Mouse (Mus musculus) kidney, postnatal 36 days (tissue): ENCODE data around the gene Shb.

Experiments used
- DNase-seq, 2 experiments: peaks; one replicate each; pipeline ENCODE4 v3.0.0; 2021 to 2022; ENCODE audit warnings: mixed read lengths in 2 of 2

Shb gene

GRCm38 (mm10) chr4:45532375-45532774 lies at the start of gene Shb:
Gene Shb, minus strand, starts transcription at chr4:45532470.
- peak; percentile 95 to 97 for DNase-seq

DNA sequence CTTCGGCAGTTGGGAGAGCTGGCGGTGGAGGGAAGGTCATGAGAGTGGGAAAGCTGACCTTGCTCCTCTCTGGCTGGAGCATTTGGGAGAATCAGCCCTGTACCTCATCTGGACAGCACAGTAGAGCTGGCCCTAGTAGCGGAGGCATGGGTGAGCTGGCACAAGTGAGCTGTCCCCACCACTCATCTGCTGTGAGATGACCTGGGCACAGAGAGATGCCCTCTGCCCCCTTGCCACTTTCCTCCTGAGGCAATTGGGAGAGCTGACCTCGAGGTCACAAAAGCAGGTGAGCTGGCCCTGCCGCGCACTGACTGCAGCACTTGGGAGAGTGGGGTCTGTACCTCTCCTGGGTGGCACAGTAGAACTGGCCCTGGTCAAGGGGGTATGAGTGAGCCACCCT lies 48.8 kb upstream of the Shb start:
- no peak for DNase-seq

GRCm38 (mm10) chr4:45578554-45579370 lies 46.5 kb upstream of the Shb start:
- peak; percentile 70 to 85 for DNase-seq

DNA sequence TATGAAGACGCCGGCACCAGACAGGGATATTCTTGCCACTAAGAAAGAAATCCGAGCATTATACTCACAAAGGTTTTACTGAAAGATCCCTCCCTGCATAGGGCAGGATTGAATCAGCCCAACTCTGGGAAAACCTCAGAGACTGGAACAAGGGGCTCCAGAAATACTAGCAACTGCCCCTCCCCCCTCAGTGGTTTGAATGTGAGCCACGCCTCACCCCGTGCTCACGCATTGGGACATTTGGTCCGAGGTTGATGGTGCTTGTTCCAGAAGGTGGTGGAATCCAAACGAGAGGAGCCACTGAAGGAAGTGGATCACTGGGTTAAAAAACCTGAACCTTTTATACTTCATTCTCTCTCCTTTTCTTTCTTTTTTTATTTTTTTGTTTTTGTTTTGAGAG lies 45.4 kb upstream of the Shb start:
- DNase-seq: no peak

DNA sequence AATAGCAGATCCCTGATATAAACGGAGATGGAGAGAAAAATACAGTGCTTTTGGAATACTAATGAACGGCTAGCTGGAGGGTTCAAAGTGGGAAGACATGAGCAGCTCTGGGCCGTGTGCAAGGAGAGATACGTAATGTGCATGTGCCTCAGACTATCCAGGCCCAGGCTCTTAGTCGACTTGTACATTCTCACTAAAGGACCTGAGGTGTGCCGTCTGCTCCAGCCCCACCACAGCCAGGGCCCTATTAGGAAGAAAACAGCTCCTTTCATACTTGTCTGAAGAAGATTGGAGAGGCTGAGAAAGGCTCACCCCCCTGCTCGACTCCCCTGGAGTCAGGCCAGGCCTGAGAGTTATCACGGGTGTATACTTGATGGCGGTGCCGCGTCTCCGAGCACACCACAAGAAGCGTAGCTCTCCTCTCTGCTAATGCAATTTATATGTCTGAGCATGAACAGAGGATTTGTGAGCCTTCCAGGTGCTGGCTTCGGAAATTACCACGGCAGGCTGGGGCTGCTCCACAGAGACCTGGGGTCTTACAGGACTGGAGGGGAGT lies 42.4 kb upstream of the Shb start:
- no peak for DNase-seq

GRCm38 (mm10) chr4:45569521-45569920 lies 37.3 kb upstream of the Shb start:
- DNase-seq: no peak

DNA sequence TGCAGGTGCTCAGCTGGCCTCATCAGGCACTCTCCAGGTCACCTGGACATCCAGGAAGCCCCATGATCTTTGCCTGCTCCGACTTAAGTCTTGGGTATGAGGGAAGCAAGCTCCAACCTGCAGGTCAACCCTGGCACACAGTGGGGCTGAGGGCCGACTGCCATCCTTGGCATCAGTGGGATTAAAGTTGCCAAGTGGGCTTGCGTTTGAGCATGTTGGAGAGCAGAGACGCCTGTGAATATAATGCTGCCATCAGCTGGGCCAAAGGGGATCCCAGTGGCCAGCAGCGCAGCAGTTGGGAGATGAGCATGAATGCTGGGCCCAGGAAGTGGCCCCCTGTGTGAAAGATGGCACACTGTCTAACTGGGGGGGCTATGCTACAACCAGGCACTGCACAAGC lies 25.9 kb upstream of the Shb start:
- DNase-seq: no peak

DNA sequence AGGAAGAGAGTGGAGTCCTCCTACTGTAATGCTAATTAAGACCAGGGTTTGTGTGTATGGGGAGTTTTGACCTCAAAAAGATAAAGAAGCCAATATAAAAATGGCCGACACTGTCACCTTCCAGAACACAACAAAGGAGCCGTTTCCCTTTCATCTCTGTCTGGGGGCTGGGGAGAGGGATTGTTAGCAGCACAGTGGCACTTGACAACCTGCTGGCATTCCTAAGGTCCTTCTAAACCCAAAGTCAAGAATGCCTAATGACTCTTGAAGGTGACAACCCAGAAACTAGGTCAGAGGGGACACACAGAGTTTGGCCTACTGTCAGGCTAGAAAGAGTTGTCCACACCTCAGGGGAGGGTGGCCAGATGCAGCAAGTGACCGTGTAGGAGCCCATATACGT lies 20.3 kb upstream of the Shb start:
- DNase-seq: no peak

DNA sequence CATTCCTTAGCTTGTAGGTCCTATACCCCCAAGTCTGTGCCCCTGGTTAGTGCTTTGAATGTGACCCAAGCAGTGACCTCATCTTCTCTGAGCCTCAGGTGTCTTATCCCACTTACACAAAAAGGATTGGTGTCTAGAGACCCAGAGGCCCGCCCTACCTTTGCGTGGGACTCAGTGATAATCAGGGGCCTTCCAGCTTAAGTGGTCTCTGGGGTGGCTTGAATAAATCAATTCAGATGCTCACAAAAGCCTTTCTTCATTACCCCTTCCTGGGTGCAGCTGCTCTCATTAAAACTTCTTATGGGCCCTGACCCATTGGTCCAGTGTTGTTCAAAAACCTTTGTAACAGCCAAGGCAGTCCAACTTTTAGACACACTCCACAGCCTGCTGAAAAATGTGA lies 18.7 kb upstream of the Shb start:
- no peak for DNase-seq

GRCm38 (mm10) chr4:45549514-45549913 lies 17.2 kb upstream of the Shb start:
- peak; percentile 59 to 82 for DNase-seq

- no peak for DNase-seq
These were observed 13.6 kb upstream of the Shb start for GRCm38 (mm10) chr4:45545851-45546250.

DNA sequence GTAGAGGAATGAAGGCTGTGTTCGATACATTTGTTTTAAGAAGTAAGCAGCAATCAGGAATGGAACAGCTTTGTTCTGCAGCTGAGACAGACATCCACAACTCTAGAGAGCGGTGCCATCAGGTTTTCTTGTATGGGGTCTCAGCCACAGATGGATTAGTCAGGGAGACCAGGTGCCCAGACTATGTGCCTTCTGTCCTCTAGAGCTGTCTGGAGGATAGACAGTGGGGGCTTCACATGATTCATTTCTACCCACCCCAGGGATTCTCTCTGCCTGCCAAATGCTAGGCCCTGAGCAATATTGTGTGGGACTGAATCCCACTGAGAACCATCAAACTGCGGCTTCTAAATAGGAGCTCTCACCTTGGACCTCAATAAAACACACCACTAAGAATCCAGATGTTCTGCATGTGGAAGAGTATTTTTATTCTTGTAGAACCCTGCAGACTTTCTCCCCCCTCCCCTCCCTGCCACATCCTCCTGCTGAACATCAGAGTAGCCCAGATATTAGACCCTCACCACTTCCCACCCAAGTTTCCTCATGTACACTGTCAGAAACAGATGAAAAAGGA lies 11.3 kb upstream of the Shb start:
- no peak for DNase-seq

DNA sequence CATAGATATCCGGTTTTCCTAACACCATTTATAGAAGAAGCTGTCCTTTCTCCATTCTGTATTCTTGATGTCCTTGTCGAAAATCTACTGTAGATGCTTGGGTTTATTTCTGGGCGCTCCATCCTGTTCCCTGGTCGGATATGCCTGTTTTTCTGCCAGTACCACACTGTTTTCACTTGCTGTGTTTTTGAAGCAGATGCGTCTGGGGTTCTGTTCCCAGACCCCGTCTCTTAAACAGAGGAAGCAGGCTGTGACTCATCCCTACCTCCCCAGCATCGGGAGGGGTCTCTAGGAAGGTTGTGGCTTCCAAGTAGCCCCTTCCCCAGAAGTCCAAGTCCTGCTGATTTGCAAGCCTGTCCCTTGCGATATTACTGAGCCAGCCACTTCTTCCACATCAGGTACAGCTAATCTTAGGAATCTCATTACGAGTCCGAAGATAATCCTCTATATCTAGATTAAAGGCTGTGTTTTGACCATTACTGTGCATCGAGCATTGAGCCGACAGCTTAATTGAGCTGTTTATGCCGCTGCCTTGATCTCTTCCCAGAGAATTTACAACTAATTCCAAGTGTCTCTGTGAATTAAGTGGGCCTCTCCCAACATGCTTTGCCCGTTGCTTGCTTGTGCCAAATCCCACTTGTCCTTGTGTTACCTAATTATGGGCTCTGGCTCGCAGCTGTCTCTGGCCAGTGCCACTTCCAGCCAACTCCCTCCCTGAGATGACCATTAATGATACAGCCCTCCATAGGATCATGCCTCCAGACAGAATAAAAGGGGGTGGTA lies 8.1 kb upstream of the Shb start:
- no peak for DNase-seq

DNA sequence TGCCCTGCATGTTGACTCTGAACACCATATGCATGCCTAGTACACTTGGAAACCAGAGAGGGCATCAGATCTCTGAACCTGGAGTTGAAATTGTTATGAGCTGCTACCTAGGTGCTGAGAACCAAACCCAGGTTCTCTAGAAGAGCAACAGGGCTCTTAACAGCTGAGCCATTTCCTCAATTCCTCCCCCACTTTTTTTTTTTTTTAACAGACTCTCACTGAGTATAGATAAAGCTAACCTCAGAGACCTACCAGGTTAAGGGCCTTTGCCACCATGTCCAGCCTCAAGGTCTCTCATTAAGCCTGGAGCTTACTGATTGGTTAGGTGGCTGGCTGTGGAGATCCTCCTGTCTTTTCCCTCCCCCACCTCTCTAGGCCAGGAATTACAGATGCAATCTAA lies 6.9 kb upstream of the Shb start:
- no peak for DNase-seq

- DNase-seq: no peak
These were observed 1.2 kb upstream of the Shb start for GRCm38 (mm10) chr4:45533436-45533940.

- DNase-seq: peak; percentile 96 to 97
These were observed 1.4 kb downstream of the Shb start for GRCm38 (mm10) chr4:45530662-45531542.

DNA sequence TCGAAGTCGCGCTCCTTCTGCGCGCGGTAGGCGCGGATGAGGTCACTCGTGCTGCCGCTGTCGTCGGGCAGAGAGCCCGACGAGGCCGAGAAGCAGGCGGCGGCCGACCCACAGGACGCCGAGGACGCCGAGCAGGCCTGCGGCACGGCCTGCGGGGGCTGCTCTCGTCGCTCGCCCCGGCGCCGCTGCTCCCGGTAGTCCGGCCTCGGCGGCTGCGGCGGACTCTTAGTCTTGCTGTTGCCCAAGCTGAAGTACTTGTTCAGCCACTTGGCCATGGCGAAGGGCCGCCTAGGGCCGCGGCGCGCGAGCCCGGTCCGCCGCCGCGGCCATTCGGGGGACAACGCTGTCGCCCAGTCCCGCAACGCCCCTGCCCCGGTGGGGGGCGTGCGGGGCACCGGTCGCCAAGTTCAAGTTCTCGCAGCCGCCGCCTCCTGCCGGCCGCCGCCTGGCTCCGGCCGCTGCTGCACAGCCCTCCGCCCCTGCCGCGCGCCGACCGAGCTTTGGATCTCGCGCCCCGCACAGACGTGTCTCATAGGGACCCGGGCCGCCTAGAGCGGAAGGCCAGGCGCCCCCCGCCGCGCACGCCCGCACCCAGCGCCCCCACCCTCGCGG lies 2.2 kb downstream of the Shb start:
- peak in 1 of 2 experiments; percentile 63 for DNase-seq

DNA sequence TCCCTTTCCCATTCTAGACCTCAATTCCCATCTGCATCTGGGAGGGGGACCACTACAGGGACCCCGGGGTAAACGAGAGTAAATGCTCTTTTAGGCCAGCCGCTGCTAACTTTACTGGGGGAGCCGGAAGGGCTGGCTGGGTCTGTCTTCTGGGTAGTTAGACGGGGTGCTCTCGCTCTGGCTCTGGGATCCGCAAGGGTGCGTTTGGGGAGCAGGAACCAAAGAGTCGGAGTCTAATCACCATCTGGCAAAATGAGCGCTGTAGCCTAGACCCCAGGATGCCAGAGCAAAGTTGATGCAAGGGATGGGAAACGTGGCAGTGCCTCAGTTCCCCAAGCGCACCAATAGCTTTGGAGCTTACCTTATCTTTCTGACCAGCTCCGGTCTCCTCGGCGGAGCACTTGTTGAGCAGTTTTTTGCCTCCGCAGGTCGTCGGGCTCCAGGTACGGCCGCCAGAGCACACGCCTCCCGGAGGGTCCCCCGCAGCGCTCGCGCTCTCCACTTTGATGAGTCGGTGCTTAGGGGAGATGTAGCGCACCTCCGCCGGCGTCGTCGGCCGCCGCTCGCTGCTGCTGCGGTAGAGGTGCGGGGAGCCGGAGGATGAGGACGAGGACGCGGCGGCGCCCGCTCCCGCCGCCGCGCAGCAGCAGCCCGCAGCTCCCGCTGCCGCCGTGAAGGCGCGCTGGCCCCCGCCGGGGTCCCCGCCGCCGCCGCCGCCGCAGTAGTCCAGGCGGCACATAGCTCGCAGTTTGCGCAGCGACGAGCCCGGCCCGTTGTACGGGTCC lies 2.9 kb downstream of the Shb start:
- peak in 1 of 2 experiments; percentile 54 for DNase-seq

- DNase-seq: peak in 1 of 2 experiments; percentile 52
These were observed 3.7 kb downstream of the Shb start for GRCm38 (mm10) chr4:45528355-45529198.
